Mouse (Mus musculus): ENCODE measurements around the gene Rps3a1. TPM values are rescaled to one million over a fixed set of nuclear protein-coding genes. Genes with fewer than 3 reads are reported as not detected.

The Rps3a1 gene
- polyA plus RNA-seq (2012; ENCODE audit: insufficient read depth, insufficient read length, missing spikeins): 1,248 and 1,390 TPM in 2 replicates

- TF ChIP-seq POLR2A (IDR thresholded peaks at IDR 0.05; ENCODE audit: borderline replicate concordance, low read depth, low read length) (no peak), CTCF (IDR thresholded peaks at IDR 0.05; ENCODE audit: low read depth, low read length) (peak; percentile 50)
- peak within 1 kb of the TSS; percentile 91 for H3K4me3 ChIP-seq (ENCODE audit: insufficient read depth, low read length)
- H3K4me1 ChIP-seq (ENCODE audit: control insufficient read depth, insufficient read depth, low read length): peaks cover 12% of the 10 kb centered on the region
- peak within 1 kb of the TSS; percentile 74 for H3K27ac ChIP-seq (ENCODE audit: insufficient read depth, low read depth, low read length)
Measured at GRCm38 (mm10) chr3:86142263-86142933, at the start of gene Rps3a1. Gene Rps3a1, minus strand, starts transcription at chr3:86142702.

GRCm38 (mm10) chr3:86187736-86188389, 45.4 kb upstream of the Rps3a1 start:
- TF ChIP-seq POLR2A (IDR thresholded peaks at IDR 0.05; ENCODE audit: borderline replicate concordance, low read depth, low read length): no peak
- TF ChIP-seq CTCF (IDR thresholded peaks at IDR 0.05; ENCODE audit: low read depth, low read length): no peak
- Histone ChIP-seq H3K27ac (ENCODE audit: insufficient read depth, low read depth, low read length) (no peak overlapping the region), H3K4me3 (ENCODE audit: insufficient read depth, low read length) (no peak overlapping the region), H3K4me1 (ENCODE audit: control insufficient read depth, insufficient read depth, low read length) (no peaks in the 10 kb centered on the region)

DNA sequence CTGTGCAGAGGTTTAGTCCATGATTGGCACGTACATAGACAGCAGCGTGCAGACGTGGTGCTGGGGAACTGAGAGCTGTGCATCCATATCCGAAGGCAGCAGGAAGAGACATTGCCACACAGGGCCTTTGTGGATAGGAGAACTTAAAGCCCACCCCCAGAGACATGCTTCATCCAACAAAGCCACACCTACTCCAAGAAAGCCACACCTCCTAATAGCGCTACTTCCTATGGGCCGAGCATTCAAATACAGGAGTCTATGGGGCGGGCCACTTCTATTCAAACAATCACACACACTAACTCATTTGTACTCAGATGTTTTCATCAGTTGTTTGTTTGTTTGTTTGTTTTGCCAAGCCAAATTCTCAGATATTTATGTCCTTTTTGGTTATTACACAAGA, 42.0 kb upstream of the Rps3a1 start:
- no peak for TF ChIP-seq POLR2A (IDR thresholded peaks at IDR 0.05; ENCODE audit: borderline replicate concordance, low read depth, low read length)
- TF ChIP-seq CTCF (IDR thresholded peaks at IDR 0.05; ENCODE audit: low read depth, low read length): no peak
- no peak overlapping the region for H3K4me3 ChIP-seq (ENCODE audit: insufficient read depth, low read length)
- no peak overlapping the region for H3K27ac ChIP-seq (ENCODE audit: insufficient read depth, low read depth, low read length)
- peaks cover 3% of the 10 kb centered on the region for H3K4me1 ChIP-seq (ENCODE audit: control insufficient read depth, insufficient read depth, low read length)

DNA sequence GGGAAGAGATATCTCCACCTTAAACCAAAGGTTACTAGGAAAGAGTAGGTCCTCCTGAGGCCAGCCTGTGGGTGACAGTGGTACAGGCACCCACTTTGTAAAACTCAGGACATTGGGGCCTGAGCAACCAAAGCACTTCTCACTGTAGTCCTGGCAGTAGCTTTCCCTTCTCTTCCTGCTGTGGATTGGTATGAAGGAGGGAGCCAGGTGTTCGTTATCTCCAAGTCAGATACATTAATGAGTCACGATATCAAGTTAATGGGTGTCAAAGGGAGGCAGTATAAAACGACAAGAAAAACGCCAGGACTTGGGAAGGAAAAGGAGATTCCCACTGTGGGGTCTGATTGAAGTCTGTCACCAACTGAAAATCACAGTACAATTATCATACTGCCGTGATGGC, 38.6 kb upstream of the Rps3a1 start:
- Histone ChIP-seq H3K4me3 (ENCODE audit: insufficient read depth, low read length) (no peak overlapping the region), H3K27ac (ENCODE audit: insufficient read depth, low read depth, low read length) (no peak overlapping the region), H3K4me1 (ENCODE audit: control insufficient read depth, insufficient read depth, low read length) (peaks cover 3% of the 10 kb centered on the region)
- TF ChIP-seq CTCF (IDR thresholded peaks at IDR 0.05; ENCODE audit: low read depth, low read length): no peak
- no peak for TF ChIP-seq POLR2A (IDR thresholded peaks at IDR 0.05; ENCODE audit: borderline replicate concordance, low read depth, low read length)

DNA sequence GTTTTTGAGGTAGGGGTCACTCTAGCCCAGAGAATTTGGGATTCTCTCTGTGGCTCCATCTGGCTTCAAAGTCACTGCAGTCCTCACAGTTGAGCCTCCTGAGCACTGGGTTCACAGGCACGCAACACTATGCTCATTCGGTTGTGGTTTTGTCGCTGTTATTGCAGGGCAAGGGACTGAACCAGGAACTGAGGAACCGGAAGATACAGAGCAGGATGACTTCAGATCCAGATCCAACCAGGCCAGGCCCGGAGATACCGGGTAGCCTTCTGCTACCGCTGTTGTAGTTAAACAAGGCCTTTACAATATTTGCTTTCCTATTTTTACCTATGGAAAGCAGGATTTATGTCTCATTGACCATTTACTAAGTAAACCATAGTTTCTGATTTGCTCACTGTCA, 37.2 kb upstream of the Rps3a1 start:
- H3K4me3 ChIP-seq (ENCODE audit: insufficient read depth, low read length): no peak overlapping the region
- TF ChIP-seq POLR2A (IDR thresholded peaks at IDR 0.05; ENCODE audit: borderline replicate concordance, low read depth, low read length): no peak
- no peak for TF ChIP-seq CTCF (IDR thresholded peaks at IDR 0.05; ENCODE audit: low read depth, low read length)
- H3K27ac ChIP-seq (ENCODE audit: insufficient read depth, low read depth, low read length): no peak overlapping the region
- peaks cover 3% of the 10 kb centered on the region for H3K4me1 ChIP-seq (ENCODE audit: control insufficient read depth, insufficient read depth, low read length)

- TF ChIP-seq CTCF (IDR thresholded peaks at IDR 0.05; ENCODE audit: low read depth, low read length) (no peak), POLR2A (IDR thresholded peaks at IDR 0.05; ENCODE audit: borderline replicate concordance, low read depth, low read length) (no peak)
- no peak overlapping the region for H3K4me3 ChIP-seq (ENCODE audit: insufficient read depth, low read length)
- H3K4me1 ChIP-seq (ENCODE audit: control insufficient read depth, insufficient read depth, low read length): peaks cover 17% of the 10 kb centered on the region
- H3K27ac ChIP-seq (ENCODE audit: insufficient read depth, low read depth, low read length): no peak overlapping the region
Measured at GRCm38 (mm10) chr3:86168841-86169425, 26.4 kb upstream of the Rps3a1 start.

GRCm38 (mm10) chr3:86149521-86149920, 7.0 kb upstream of the Rps3a1 start:
- TF ChIP-seq CTCF (IDR thresholded peaks at IDR 0.05; ENCODE audit: low read depth, low read length) (no peak), POLR2A (IDR thresholded peaks at IDR 0.05; ENCODE audit: borderline replicate concordance, low read depth, low read length) (no peak)
- Histone ChIP-seq H3K27ac (ENCODE audit: insufficient read depth, low read depth, low read length) (no peak overlapping the region), H3K4me3 (ENCODE audit: insufficient read depth, low read length) (no peak overlapping the region), H3K4me1 (ENCODE audit: control insufficient read depth, insufficient read depth, low read length) (no peaks in the 10 kb centered on the region)

DNA sequence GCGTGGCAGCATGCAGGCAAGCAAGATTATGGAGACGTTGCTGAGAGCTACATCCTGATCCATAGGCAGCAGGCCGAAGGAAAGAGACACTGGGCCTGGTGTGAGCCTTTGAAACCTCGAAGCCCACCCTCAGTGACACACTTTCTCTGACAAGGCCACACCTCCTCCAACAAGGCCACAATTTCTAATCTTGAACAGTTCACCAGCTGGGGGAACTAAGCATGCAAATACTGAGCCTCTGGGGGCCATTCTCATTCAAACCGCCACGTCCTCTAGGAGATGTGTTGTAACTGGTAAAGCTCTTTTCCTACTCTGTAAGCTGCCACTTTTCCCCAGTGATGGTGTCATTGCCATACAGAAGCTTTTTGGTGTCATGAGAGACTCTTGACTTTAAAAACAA, 6.6 kb upstream of the Rps3a1 start:
- no peak overlapping the region for H3K27ac ChIP-seq (ENCODE audit: insufficient read depth, low read depth, low read length)
- peaks cover under 1% of the 10 kb centered on the region; the same call in 1 of the 2 replicates for H3K4me1 ChIP-seq (ENCODE audit: control insufficient read depth, insufficient read depth, low read length)
- no peak overlapping the region for H3K4me3 ChIP-seq (ENCODE audit: insufficient read depth, low read length)
- no peak for TF ChIP-seq CTCF (IDR thresholded peaks at IDR 0.05; ENCODE audit: low read depth, low read length)
- no peak for TF ChIP-seq POLR2A (IDR thresholded peaks at IDR 0.05; ENCODE audit: borderline replicate concordance, low read depth, low read length)

DNA sequence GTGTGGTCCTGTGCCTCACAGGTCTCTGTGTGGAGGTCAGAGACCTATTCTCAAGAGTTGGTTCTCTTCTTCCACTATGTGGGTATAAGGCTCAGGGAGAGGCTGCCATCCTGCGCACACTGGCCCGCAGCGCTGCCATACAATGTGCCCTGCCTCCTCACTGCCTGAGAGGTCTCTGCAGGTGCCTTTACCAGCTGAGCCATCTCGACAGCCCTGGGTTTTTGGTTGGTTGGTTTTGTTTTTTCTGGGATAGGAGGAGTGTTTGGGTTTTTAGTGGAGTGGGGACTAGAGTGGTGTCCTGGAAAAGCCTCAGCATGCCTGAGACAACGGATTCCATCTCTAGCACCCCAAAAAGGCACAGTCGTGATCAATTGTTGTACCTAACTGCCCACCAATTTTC, 841 bp upstream of the Rps3a1 start:
- H3K27ac ChIP-seq (ENCODE audit: insufficient read depth, low read depth, low read length): peak overlapping the region; percentile 74
- H3K4me1 ChIP-seq (ENCODE audit: control insufficient read depth, insufficient read depth, low read length): peaks cover 12% of the 10 kb centered on the region
- no peak for TF ChIP-seq CTCF (IDR thresholded peaks at IDR 0.05; ENCODE audit: low read depth, low read length)
- TF ChIP-seq POLR2A (IDR thresholded peaks at IDR 0.05; ENCODE audit: borderline replicate concordance, low read depth, low read length): no peak
- H3K4me3 ChIP-seq (ENCODE audit: insufficient read depth, low read length): peak overlapping the region; percentile 55

- TF ChIP-seq POLR2A (IDR thresholded peaks at IDR 0.05; ENCODE audit: borderline replicate concordance, low read depth, low read length): no peak
- TF ChIP-seq CTCF (IDR thresholded peaks at IDR 0.05; ENCODE audit: low read depth, low read length): no peak
- H3K27ac ChIP-seq (ENCODE audit: insufficient read depth, low read depth, low read length): peak overlapping the region; percentile 74
- peak overlapping the region; percentile 55 for H3K4me3 ChIP-seq (ENCODE audit: insufficient read depth, low read length)
- H3K4me1 ChIP-seq (ENCODE audit: control insufficient read depth, insufficient read depth, low read length): peaks cover 12% of the 10 kb centered on the region
Measured at GRCm38 (mm10) chr3:86142934-86143317, 424 bp upstream of the Rps3a1 start.
